Mouse (Mus musculus) CH12.LX (cell line): ENCODE data around the gene Trdn. TPM values are rescaled to one million over a fixed set of nuclear protein-coding genes. Genes with fewer than 3 reads are reported as not detected.

ENCODE experiments used
- DNase-seq: peaks from one replicate; pipeline ENCODE4 v3.0.0-alpha.2; 2013; ENCODE audit errors: extremely low read depth
- H3K27ac ChIP-seq: 2 replicates; pipeline ENCODE4 v1.5.1; 2012; ENCODE audit warnings: low read depth, mild to moderate bottlenecking, control low read depth, moderate library complexity; ENCODE audit not compliant: insufficient read depth
- H3K27me3 ChIP-seq: replicated peaks from 2 replicates; pipeline ENCODE3; 2012; ENCODE audit warnings: inconsistent platforms
- H3K36me3 ChIP-seq, 2 experiments: replicated peaks in 1 of 2; 2 replicates each; pipeline versions ENCODE3 to v1.6.1; 2012; ENCODE audit warnings: inconsistent platforms in 1 of 2, low read length in 1 of 2, mild to moderate bottlenecking in 1 of 2, mixed read lengths in 1 of 2, moderate library complexity in 1 of 2; ENCODE audit not compliant: control insufficient read depth in 1 of 2, insufficient read depth in 1 of 2
- H3K4me1 ChIP-seq, 2 experiments: 2 replicates each; pipeline ENCODE4 v1.6.1; 2012; ENCODE audit warnings: inconsistent platforms in 1 of 2, moderate library complexity in 1 of 2; ENCODE audit not compliant: insufficient read depth in 2 of 2, control insufficient read depth in 1 of 2
- H3K4me2 ChIP-seq: 2 replicates; pipeline ENCODE4 v1.6.1; 2012; ENCODE audit warnings: low read depth, mild to moderate bottlenecking, control low read depth; ENCODE audit not compliant: poor library complexity, insufficient read depth, severe bottlenecking
- H3K4me3 ChIP-seq, 3 experiments: fragments of 150-350 bp in 1 of 3; sonication (generic) in 1 of 3; replicated peaks in 1 of 3; 2 replicates each; pipeline versions ENCODE3 to v1.5.1; 2011 to 2012; ENCODE audit warnings: low read depth in 2 of 3, low read length in 2 of 3, mild to moderate bottlenecking in 2 of 3, moderate library complexity in 2 of 3, control low read depth in 1 of 3, improper control_type of control experiment in 1 of 3, inconsistent platforms in 1 of 3, mixed read lengths in 1 of 3; ENCODE audit not compliant: poor library complexity in 1 of 3
- H3K79me2 ChIP-seq: replicated peaks from 2 replicates; pipeline ENCODE4 v1.6.1; 2012; ENCODE audit warnings: mild to moderate bottlenecking, moderate library complexity; ENCODE audit not compliant: control insufficient read depth, poor library complexity, insufficient read depth, severe bottlenecking; ENCODE audit errors: extremely low read depth
- H3K9ac ChIP-seq: 2 replicates; pipeline ENCODE4 v1.6.1; 2012; ENCODE audit warnings: low read depth, mild to moderate bottlenecking, control low read depth, moderate library complexity; ENCODE audit not compliant: insufficient read depth
- H3K9me3 ChIP-seq: replicated peaks from 2 replicates; pipeline ENCODE3; 2012; ENCODE audit warnings: low read length, inconsistent platforms, mixed read lengths
- ELF1 ChIP-seq: IDR thresholded peaks from 2 replicates; pipeline ENCODE4 v1.6.1; 2014; ENCODE audit warnings: low read depth, mild to moderate bottlenecking, inconsistent platforms, low read length, improper control_type of control experiment
- HCFC1 ChIP-seq: IDR thresholded peaks from 2 replicates; pipeline ENCODE4 v1.6.1; 2012; ENCODE audit warnings: low read depth, mild to moderate bottlenecking, inconsistent platforms, low read length, improper control_type of control experiment
- IRF4 ChIP-seq: IDR thresholded peaks from 2 replicates; pipeline ENCODE4 v1.6.1; 2014; ENCODE audit warnings: low read depth, mild to moderate bottlenecking, inconsistent platforms, low read length, improper control_type of control experiment
- MAX ChIP-seq: IDR thresholded peaks from 2 replicates; pipeline ENCODE4 v1.6.1; 2011; ENCODE audit warnings: low read length, improper control_type of control experiment
- MEF2A ChIP-seq: IDR thresholded peaks from 2 replicates; pipeline ENCODE4 v1.6.1; 2014; ENCODE audit warnings: low read depth, mild to moderate bottlenecking, inconsistent platforms, low read length, improper control_type of control experiment, borderline replicate concordance
- MXI1 ChIP-seq: IDR thresholded peaks from 2 replicates; pipeline ENCODE4 v1.6.1; 2011; ENCODE audit warnings: mild to moderate bottlenecking, low read depth, low read length, improper control_type of control experiment
- POLR2AphosphoS2 ChIP-seq: IDR thresholded peaks from 2 replicates; pipeline ENCODE4 v1.6.1; 2011; ENCODE audit warnings: low read depth, low read length, improper control_type of control experiment
- RCOR1 ChIP-seq: conservative IDR thresholded peaks from 2 replicates; pipeline ENCODE4 v1.6.1; 2012; ENCODE audit warnings: low read depth, mild to moderate bottlenecking, inconsistent platforms, low read length, improper control_type of control experiment
- TCF12 ChIP-seq: IDR thresholded peaks from 2 replicates; pipeline ENCODE4 v1.6.1; 2014; ENCODE audit warnings: low read depth, mild to moderate bottlenecking, inconsistent platforms, low read length, improper control_type of control experiment
- USF2 ChIP-seq: conservative IDR thresholded peaks from 2 replicates; pipeline ENCODE4 v1.6.1; 2011; ENCODE audit warnings: low read depth, low read length, improper control_type of control experiment
- ZMIZ1 ChIP-seq: IDR thresholded peaks from 2 replicates; pipeline ENCODE4 v1.6.1; 2012; ENCODE audit warnings: low read depth, mild to moderate bottlenecking, inconsistent platforms, low read length, improper control_type of control experiment
- dilution Hi-C: fragments of 300-500 bp; cut with MboI; formaldehyde crosslinking; loops from 2 replicates; pipeline ENCODE4 v1.14.3; 2020; ENCODE audit warnings: low sequenced_read_pairs; ENCODE audit not compliant: extremely low pct_unique_long_range_greater_than_20kb, extremely low pct_ligation_motif_present
- in situ Hi-C: fragments of 300-500 bp; cut with MboI; formaldehyde crosslinking; loops from 3 replicates; pipeline ENCODE4 v1.14.3; 2019; ENCODE audit warnings: low sequenced_read_pairs, low pct_ligation_motif_present, low pct_unique_long_range_greater_than_20kb, mixed read lengths
- polyA plus RNA-seq: library from polyadenylated mRNA; unstranded; fragments of >175 nt; gene quantifications from 2 replicates; pipeline ENCODE4 v1.2.1, GENCODE M21; 2012; ENCODE audit warnings: low read depth; ENCODE audit not compliant: insufficient read length
- total RNA-seq, 2 experiments: library from RNA; depleted of rRNA; stranded (reverse); fragments of 300-350 nt in 1 of 2; fragments of >200 nt in 1 of 2; gene quantifications; 2 replicates each; pipeline ENCODE4 v1.2.3; 2012 to 2014

Trdn gene
- total and polyA plus RNA-seq, 3 experiments: not detected

DNA sequence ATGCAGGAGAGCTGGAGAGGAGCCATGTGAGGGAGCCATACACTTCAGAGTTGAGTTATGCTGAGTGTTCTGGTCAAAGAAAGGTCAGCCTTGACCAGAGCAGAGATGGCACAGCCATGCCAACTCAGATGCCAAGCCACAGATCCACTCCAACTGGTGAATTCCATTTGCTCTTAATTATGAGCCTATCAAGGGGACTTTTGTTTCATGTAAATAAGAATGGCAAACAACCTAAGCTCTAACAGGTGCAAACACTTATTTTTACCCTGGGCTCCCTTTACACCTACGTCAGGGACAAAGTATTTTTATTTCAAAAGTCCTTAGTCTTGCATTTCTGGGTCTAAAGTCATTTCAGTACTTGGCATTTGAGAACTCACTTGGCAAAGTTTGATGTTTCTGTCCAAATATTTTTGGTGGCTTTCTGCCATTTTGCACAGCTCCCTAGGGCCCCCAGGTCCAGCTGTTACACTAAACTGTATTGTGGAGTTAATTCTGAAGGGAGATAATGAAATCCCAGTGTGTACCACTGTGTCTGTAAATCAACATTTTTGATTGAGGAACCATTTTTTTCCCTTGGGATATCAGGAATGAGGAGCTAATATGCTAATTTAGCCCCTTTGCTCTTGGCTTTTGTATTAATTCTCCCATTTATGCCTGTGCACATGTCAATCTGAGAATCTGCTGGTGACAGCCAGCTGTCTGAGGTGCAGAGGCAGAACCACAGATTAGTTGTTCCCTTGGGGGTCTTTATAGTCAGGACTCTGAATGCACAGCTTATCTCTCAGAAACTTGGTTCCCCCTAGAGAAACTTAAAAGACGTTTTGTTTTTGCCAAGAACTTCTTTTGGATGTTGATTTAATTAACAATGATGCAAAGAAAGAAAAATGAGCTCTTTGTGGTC is 99.6 kb downstream of the Trdn start:
- no peaks in the 10 kb centered on the region for H3K27me3 ChIP-seq
- DNase-seq: no peak
- in situ Hi-C loops: no loop called here
- no peaks in the 10 kb centered on the region for H3K36me3 ChIP-seq
- H3K79me2 ChIP-seq: no peaks in the 10 kb centered on the region
- no peaks in the 10 kb centered on the region for H3K4me1 ChIP-seq
- H3K9me3 ChIP-seq: peaks cover 9% of the 10 kb centered on the region
- H3K4me2 ChIP-seq: no peak overlapping the region
- H3K4me3 ChIP-seq: no peak overlapping the region
- no peak overlapping the region for H3K27ac ChIP-seq
- H3K9ac ChIP-seq: no peak overlapping the region
- TF ChIP-seq ELF1: no peak
- TF ChIP-seq MAX: no peak
- TF ChIP-seq, all 38 proteins: peak for 0
- dilution Hi-C loops: no loop called here

- Histone ChIP-seq H3K4me3 (no peak overlapping the region), H3K27me3 (no peaks in the 10 kb centered on the region), H3K4me2 (no peak overlapping the region), H3K79me2 (no peaks in the 10 kb centered on the region), H3K36me3 (no peaks in the 10 kb centered on the region), H3K9ac (no peak overlapping the region), H3K27ac (no peak overlapping the region), H3K4me1 (no peaks in the 10 kb centered on the region), H3K9me3 (peaks cover 5% of the 10 kb centered on the region)
- dilution Hi-C loops: no loop called here
- DNase-seq: no peak
- TF ChIP-seq ZMIZ1 (no peak), MXI1 (no peak), POLR2AphosphoS2 (no peak), TCF12 (no peak), IRF4 (no peak), USF2 (no peak)
- in situ Hi-C loops: no loop called here
These were observed 108.7 kb downstream of the Trdn start for GRCm38 (mm10) chr10:33189031-33189430.

GRCm38 (mm10) chr10:33195919-33196318 is 115.6 kb downstream of the Trdn start:
- H3K4me3 ChIP-seq: no peak overlapping the region
- dilution Hi-C loops: no loop called here
- TF ChIP-seq MEF2A (no peak), MXI1 (no peak), RCOR1 (no peak), HCFC1 (no peak)
- in situ Hi-C loops: no loop called here
- no peak for DNase-seq
- H3K9me3 ChIP-seq: peaks cover 2% of the 10 kb centered on the region
- no peaks in the 10 kb centered on the region for H3K36me3 ChIP-seq
- H3K4me2 ChIP-seq: no peak overlapping the region
- H3K27me3 ChIP-seq: no peaks in the 10 kb centered on the region
- no peak overlapping the region for H3K9ac ChIP-seq
- no peaks in the 10 kb centered on the region for H3K4me1 ChIP-seq
- H3K27ac ChIP-seq: no peak overlapping the region
- H3K79me2 ChIP-seq: no peaks in the 10 kb centered on the region
